Mouse (Mus musculus) liver, embryonic 14.5 days (tissue): ENCODE measurements around the gene Trp53tg5. TPM values are rescaled to one million over a fixed set of nuclear protein-coding genes. Genes with fewer than 3 reads are reported as not detected.

Experiments
- ATAC-seq: fragments of 200-750 bp; cut with Nextera tagmentation; 2 replicates; pipeline ENCODE4 v1.8.0; 2017; ENCODE audit warnings: moderate number of reproducible peaks, mild to moderate bottlenecking, moderate library complexity; ENCODE audit not compliant: insufficient read depth
- DNase-seq, 3 experiments: peaks; one replicate each; pipeline ENCODE4 v3.0.0-alpha.2; 2012 to 2013; ENCODE audit warnings: low read depth in 3 of 3, low spot score in 3 of 3
- H3K27ac ChIP-seq: fragments of 300-500 bp; sonication (generic); 2 replicates; pipeline ENCODE4 v1.5.1; 2014; ENCODE audit warnings: moderate library complexity, mild to moderate bottlenecking, control low read depth, inconsistent platforms
- H3K27me3 ChIP-seq: fragments of 300-500 bp; sonication (generic); 2 replicates; pipeline ENCODE4 v1.6.1; 2014; ENCODE audit warnings: mild to moderate bottlenecking, low read length, moderate library complexity; ENCODE audit not compliant: control insufficient read depth, insufficient read depth
- H3K36me3 ChIP-seq: fragments of 300-500 bp; sonication (generic); replicated peaks from 2 replicates; pipeline ENCODE4 v1.6.1; 2014; ENCODE audit warnings: low read depth; ENCODE audit not compliant: control insufficient read depth, insufficient read depth
- H3K4me1 ChIP-seq, 2 experiments: fragments of 200-500 bp in 1 of 2; fragments of 300-500 bp in 1 of 2; sonication (generic) in 1 of 2; replicated peaks; 2 replicates each; pipeline ENCODE4 v1.6.1; 2012 to 2014; ENCODE audit warnings: antibody characterized with exemption in 1 of 2, inconsistent platforms in 1 of 2, low read length in 1 of 2; ENCODE audit not compliant: control insufficient read depth in 2 of 2, insufficient read depth in 2 of 2
- H3K4me2 ChIP-seq: fragments of 300-500 bp; sonication (generic); 2 replicates; pipeline ENCODE4 v1.6.1; 2014; ENCODE audit warnings: low read depth, mild to moderate bottlenecking, control low read depth, moderate library complexity
- H3K4me3 ChIP-seq, 2 experiments: fragments of 200-500 bp in 1 of 2; fragments of 300-500 bp in 1 of 2; sonication (generic) in 1 of 2; 2 replicates each; pipeline ENCODE4 v1.5.1; 2012 to 2014; ENCODE audit warnings: low read depth in 2 of 2, low read length in 2 of 2, mild to moderate bottlenecking in 2 of 2, control low read depth in 1 of 2, inconsistent platforms in 1 of 2, moderate library complexity in 1 of 2; ENCODE audit not compliant: insufficient read depth in 1 of 2
- H3K9ac ChIP-seq: fragments of 300-500 bp; sonication (generic); replicated peaks from 2 replicates; pipeline ENCODE4 v1.6.1; 2014; ENCODE audit warnings: mild to moderate bottlenecking, control low read depth, moderate library complexity
- H3K9me3 ChIP-seq: fragments of 300-500 bp; sonication (generic); 2 replicates; pipeline ENCODE4 v1.6.1; 2016; ENCODE audit warnings: low read length, mixed read lengths; ENCODE audit not compliant: control insufficient read depth
- CTCF ChIP-seq: IDR thresholded peaks from 2 replicates; pipeline ENCODE4 v1.5.1; 2016; ENCODE audit warnings: antibody characterized with exemption, low read depth, control low read depth
- EP300 ChIP-seq: IDR thresholded peaks from 2 replicates; pipeline ENCODE4 v1.6.1; 2016; ENCODE audit warnings: antibody characterized with exemption, low read depth
- whole genome bisulfite sequencing: fragments of 180-500 bp; shearing (Covaris S2); extraction: QIAGEN DNeasy Blood & Tissue Kit; methylation state at CpG from one replicate; pipeline ENCODE4 v1.1.7; 2014; ENCODE audit not compliant: insufficient replicate concordance; 5-methylcytosine and 5-hydroxymethylcytosine counted together
- polyA plus RNA-seq, 2 experiments: library from polyadenylated mRNA; depleted of rRNA in 1 of 2; stranded (reverse) in 1 of 2; unstranded in 1 of 2; fragments of >200 nt; fragmentation: Nextera tagmentation in 1 of 2; extraction: Ambion mirVana in 1 of 2; gene quantifications; 2 replicates each; pipeline versions ENCODE4 v1.2.1 to v1.2.3; 2012 to 2014

Gene Trp53tg5
- polyA plus RNA-seq, 2 experiments = not detected

GRCm38 (mm10) chr2:164496331-164496730 lies 22.8 kb upstream of the Trp53tg5 start:
- Histone ChIP-seq H3K36me3 (no peaks in the 10 kb centered on the region; the same call in 1 of the 2 replicates), H3K4me3 (peak overlapping the region in 1 of 2 experiments; percentile 82; a peak in 1 of 4 replicates), H3K9me3 (no peaks in the 10 kb centered on the region), H3K27ac (no peak overlapping the region), H3K4me1 (peaks cover 7 to 10% of the 10 kb centered on the region in 2 experiments), H3K4me2 (peak overlapping the region; percentile 98), H3K9ac (no peak overlapping the region), H3K27me3 (no peaks in the 10 kb centered on the region)
- DNase-seq (no peak), ATAC-seq (no peak)
- no peak for TF ChIP-seq CTCF
- no peak for TF ChIP-seq EP300
- 14% methylated on average over 1 of the region's 1 CpGs for WGBS

DNA sequence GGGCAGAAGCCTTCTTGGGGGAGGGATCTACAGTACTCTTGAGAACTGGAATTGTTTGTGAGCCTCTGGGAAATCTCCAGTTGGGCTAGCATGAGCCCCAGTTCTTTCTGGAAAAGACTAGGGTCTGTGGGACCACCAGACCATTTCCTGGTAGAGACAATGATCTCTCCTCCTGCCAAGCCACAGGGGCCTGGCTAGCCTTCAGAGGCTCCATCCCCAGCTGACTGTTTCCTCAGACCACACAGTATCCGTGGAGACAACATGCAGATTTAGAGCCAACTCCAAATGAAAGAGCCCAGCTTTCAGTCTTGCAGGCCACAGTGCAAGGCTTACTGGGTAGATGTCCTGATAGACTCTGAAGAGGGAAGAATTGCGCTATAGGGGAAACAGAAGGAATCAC lies 20.6 kb upstream of the Trp53tg5 start:
- TF ChIP-seq CTCF (no peak), EP300 (no peak)
- H3K27ac ChIP-seq = no peak overlapping the region
- peaks cover 7 to 10% of the 10 kb centered on the region in 2 experiments for H3K4me1 ChIP-seq
- no peak for DNase-seq
- no peak for ATAC-seq
- H3K27me3 ChIP-seq = no peaks in the 10 kb centered on the region
- H3K4me3 ChIP-seq = no peak overlapping the region
- H3K9ac ChIP-seq = no peak overlapping the region
- H3K9me3 ChIP-seq = no peaks in the 10 kb centered on the region
- 37% methylated on average over 2 of the region's 2 CpGs for WGBS
- no peaks in the 10 kb centered on the region for H3K36me3 ChIP-seq
- no peak overlapping the region for H3K4me2 ChIP-seq

GRCm38 (mm10) chr2:164487812-164488211 lies 14.3 kb upstream of the Trp53tg5 start:
- Histone ChIP-seq H3K36me3 (no peaks in the 10 kb centered on the region), H3K4me1 (no peaks in the 10 kb centered on the region), H3K27ac (no peak overlapping the region), H3K4me3 (no peak overlapping the region), H3K9me3 (no peaks in the 10 kb centered on the region), H3K27me3 (peaks cover 28% of the 10 kb centered on the region), H3K9ac (no peak overlapping the region), H3K4me2 (no peak overlapping the region)
- TF ChIP-seq EP300 (no peak), CTCF (no peak)
- no peak for ATAC-seq
- DNase-seq = no peak
- 60% methylated on average over 9 of the region's 9 CpGs for WGBS

- H3K27ac ChIP-seq = no peak overlapping the region
- H3K4me2 ChIP-seq = peak overlapping the region; percentile 66
- DNase-seq (no peak), ATAC-seq (no peak)
- H3K36me3 ChIP-seq = no peaks in the 10 kb centered on the region
- peaks cover 28% of the 10 kb centered on the region for H3K27me3 ChIP-seq
- 10% methylated on average over 11 of the region's 11 CpGs for WGBS
- no peak overlapping the region for H3K9ac ChIP-seq
- no peak for TF ChIP-seq EP300
- TF ChIP-seq CTCF = no peak
- H3K4me1 ChIP-seq = no peaks in the 10 kb centered on the region
- no peaks in the 10 kb centered on the region for H3K9me3 ChIP-seq
- peak overlapping the region; percentile 36 to 59; a peak in 3 of 4 replicates for H3K4me3 ChIP-seq
Measured at GRCm38 (mm10) chr2:164487115-164487527, 13.6 kb upstream of the Trp53tg5 start.

DNA sequence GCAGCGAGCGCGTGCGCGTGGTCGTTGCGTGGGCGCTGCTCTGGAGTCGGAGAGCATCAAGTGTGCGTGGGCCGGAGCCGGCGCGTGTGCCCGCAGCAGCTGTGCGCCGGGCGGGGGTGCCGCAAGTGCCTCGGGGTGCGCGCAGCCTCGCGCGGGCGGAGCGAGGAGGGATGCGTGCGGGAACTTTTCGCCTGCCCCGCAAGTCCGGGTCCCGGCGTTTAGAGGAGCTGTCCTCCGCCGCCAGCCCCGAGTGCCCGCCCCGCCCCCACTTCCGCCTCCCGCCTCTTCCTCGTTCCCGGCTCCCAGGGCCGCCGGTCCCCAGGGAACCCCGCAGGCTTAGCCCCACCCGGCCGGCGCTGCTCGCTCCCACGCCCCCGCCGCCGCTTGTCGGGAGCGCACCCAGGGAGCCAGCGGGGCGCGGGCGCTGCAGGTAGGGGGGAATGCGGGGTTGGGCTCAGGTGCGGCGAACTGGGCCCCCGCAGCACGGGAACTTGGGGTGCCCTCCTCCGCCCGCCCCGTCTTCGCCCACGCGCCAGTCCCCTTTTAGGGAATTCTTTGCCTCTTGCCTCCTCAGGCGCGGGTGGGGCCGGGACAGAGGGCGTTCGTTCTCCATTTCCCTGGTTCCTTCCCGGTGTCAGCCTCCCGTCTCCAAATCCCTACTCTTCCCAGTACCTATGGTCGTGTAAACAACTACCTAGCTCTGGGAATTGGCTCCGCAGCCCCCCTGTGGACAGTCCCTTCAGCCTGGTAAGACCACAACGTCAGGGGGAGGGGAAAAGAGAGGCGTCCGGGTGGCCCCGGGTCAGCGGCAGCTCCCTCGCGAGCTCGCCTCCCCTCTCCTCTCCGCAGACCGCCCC lies 13.0 kb upstream of the Trp53tg5 start:
- peaks cover 28% of the 10 kb centered on the region for H3K27me3 ChIP-seq
- no peak overlapping the region for H3K27ac ChIP-seq
- no peak overlapping the region for H3K9ac ChIP-seq
- no peak for TF ChIP-seq CTCF
- TF ChIP-seq EP300 = no peak
- H3K4me3 ChIP-seq = peak overlapping the region; percentile 36 to 59
- ATAC-seq (0 out of 2 replicates have a peak, but pooled peaks have one; percentile 26), DNase-seq (no peak)
- H3K4me1 ChIP-seq = no peaks in the 10 kb centered on the region
- WGBS = 1% methylated on average over 79 of the region's 90 CpGs
- H3K9me3 ChIP-seq = no peaks in the 10 kb centered on the region
- H3K4me2 ChIP-seq = peak overlapping the region; percentile 66
- no peaks in the 10 kb centered on the region for H3K36me3 ChIP-seq
